Mouse (Mus musculus): Measurements from ENCODE around the gene Vmn1r170.
"Not testable (repeated sequence)": the region's sequence is repeated elsewhere in the genome, so short reads cannot be mapped to it uniquely, and the experiment has no call there.

Vmn1r170 gene

DNA sequence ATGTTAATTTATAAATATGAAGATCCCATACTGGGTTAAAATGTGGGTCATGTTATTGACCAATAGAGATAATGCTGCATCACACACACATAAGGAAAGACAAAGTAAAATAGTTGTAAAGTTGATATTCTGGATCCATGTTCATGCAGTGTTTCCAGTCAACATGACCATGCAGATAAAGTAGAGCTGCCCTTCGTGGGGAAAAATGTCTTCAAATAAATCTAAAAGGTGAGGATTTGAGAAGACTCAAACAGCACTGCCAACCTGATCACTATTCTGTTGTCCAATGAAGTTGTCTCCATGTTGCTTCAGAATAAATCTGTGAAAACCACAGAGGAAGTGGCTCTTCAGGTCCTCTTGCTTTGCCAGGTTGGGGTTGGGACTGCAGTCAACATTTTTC is at the start of gene Vmn1r170:
Vmn1r170 (plus strand) TSS at position 301 of the 400 bp plus-strand sequence.
- not testable (repeated sequence) for DNase-seq

GRCm38 (mm10) chr7:23575226-23575625 is 30.7 kb upstream of the Vmn1r170 start, which contains the start of gene Vmn1r169:
Gene Vmn1r169 (plus strand): TSS chr7:23575526.
- not testable (repeated sequence) for DNase-seq

GRCm38 (mm10) chr7:23630422-23630821 is 24.4 kb downstream of the Vmn1r170 start, which contains the start of gene Vmn1r171:
Gene Vmn1r171 (plus strand): TSS chr7:23630722.
- DNase-seq: no peak

Measured in thymus, postnatal 4 days (tissue).